Mouse (Mus musculus): ENCODE measurements at regions not wholly inside any gene's neighbourhood (a gene's known extent, or its start where the extent isn't known, plus 50 kb on each side); places are given as distances from the start of the nearest gene placed in this dataset.

DNA sequence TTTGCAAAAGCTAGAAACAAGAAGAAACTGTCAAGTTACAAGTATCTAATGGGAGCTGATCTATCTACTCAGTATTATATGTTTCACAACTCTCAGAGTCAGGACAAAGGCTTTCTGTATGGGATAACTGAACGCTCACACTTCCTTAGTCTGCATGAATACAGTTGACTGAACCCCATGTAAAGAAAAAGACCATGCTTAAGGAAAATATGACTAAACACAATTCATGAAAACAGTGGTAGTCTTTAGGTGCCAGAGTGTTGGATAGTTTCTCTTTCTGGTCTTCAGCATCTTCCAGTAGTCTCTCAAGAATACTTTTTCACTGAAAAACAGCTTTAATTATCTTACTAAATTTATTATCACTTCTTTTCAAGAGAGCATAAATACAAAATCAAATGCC, 78.7 kb upstream of the Klf6 start:
- H3K4me2 ChIP-seq (ENCODE audit: low read depth, low read length) = no peak overlapping the region
- H3K4me1 ChIP-seq (ENCODE audit: control insufficient read depth, low read depth, low read length) = no peaks in the 10 kb centered on the region
- whole genome bisulfite sequencing (ENCODE audit: insufficient replicate concordance) = 51% methylated on average over 1 of the region's 1 CpGs
- H3K27me3 ChIP-seq (ENCODE audit: control insufficient read depth, insufficient read depth, low read depth, low read length) = no peaks in the 10 kb centered on the region
- H3K27ac ChIP-seq (ENCODE audit: low read length) = no peak overlapping the region
- H3K36me3 ChIP-seq (ENCODE audit: control insufficient read depth, insufficient read depth) = no peaks in the 10 kb centered on the region
- H3K9me3 ChIP-seq (replicated peaks; ENCODE audit: control insufficient read depth, low read length) = no peaks in the 10 kb centered on the region
- ATAC-seq (ENCODE audit: low read depth) = no peak
- no peak overlapping the region for H3K4me3 ChIP-seq (ENCODE audit: low read depth, low read length)
- H3K9ac ChIP-seq (ENCODE audit: low read depth, low read length) = no peak overlapping the region

DNA sequence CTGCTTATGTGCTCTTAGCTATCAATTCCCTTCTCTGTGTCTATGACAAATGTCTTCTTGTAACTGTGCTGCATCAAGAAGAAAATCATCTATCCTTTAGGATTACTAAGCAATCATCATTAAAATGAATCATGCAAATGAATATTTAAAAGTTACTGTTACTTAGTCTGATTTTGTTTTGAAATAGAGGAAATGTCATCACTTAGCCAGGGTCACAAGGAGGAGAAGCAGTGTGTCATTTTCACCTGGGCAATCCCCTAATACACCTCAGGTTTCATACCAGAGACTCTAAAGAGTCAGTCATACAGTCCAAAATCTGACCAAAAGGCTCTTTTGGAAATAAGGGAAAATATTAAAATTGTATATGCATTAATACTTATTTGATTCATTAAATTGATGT, 74.2 kb upstream of the Klf6 start:
- no peak for ATAC-seq (ENCODE audit: low read depth)
- Histone ChIP-seq H3K4me2 (ENCODE audit: low read depth, low read length) (no peak overlapping the region), H3K4me1 (ENCODE audit: control insufficient read depth, low read depth, low read length) (no peaks in the 10 kb centered on the region), H3K27ac (ENCODE audit: low read length) (no peak overlapping the region), H3K9ac (ENCODE audit: low read depth, low read length) (no peak overlapping the region), H3K27me3 (ENCODE audit: control insufficient read depth, insufficient read depth, low read depth, low read length) (no peaks in the 10 kb centered on the region), H3K9me3 (replicated peaks; ENCODE audit: control insufficient read depth, low read length) (no peaks in the 10 kb centered on the region), H3K4me3 (ENCODE audit: low read depth, low read length) (no peak overlapping the region), H3K36me3 (ENCODE audit: control insufficient read depth, insufficient read depth) (no peaks in the 10 kb centered on the region)

DNA sequence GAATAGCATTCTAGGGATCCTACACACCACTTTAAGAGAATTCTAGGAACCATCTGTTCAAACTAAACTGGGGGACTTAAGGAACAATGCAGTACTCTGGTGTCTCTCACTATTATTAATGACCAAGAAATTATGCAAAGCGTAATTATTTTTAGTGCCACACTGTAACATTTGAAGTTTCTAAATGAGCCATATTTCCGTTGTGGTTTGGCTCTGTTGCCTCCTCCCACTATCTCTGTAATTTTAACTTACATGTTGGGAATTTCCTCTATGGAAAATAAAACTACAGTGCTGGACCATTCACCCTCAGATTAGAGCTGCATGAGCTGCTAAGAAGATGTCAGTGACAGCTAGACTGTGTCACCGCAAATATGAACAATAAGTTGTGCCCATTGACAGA, 72.0 kb upstream of the Klf6 start:
- H3K9ac ChIP-seq (ENCODE audit: low read depth, low read length) = no peak overlapping the region
- ATAC-seq (ENCODE audit: low read depth) = no peak
- H3K27ac ChIP-seq (ENCODE audit: low read length) = no peak overlapping the region
- H3K4me3 ChIP-seq (ENCODE audit: low read depth, low read length) = no peak overlapping the region
- no peaks in the 10 kb centered on the region for H3K4me1 ChIP-seq (ENCODE audit: control insufficient read depth, low read depth, low read length)
- no peaks in the 10 kb centered on the region for H3K27me3 ChIP-seq (ENCODE audit: control insufficient read depth, insufficient read depth, low read depth, low read length)
- H3K9me3 ChIP-seq (replicated peaks; ENCODE audit: control insufficient read depth, low read length) = no peaks in the 10 kb centered on the region
- H3K4me2 ChIP-seq (ENCODE audit: low read depth, low read length) = no peak overlapping the region
- H3K36me3 ChIP-seq (ENCODE audit: control insufficient read depth, insufficient read depth) = no peaks in the 10 kb centered on the region
- WGBS (ENCODE audit: insufficient replicate concordance) = 68% methylated on average over 3 of the region's 3 CpGs

GRCm38 (mm10) chr13:5802079-5802478, 59.2 kb upstream of the Klf6 start:
- no peaks in the 10 kb centered on the region for H3K9me3 ChIP-seq (replicated peaks; ENCODE audit: control insufficient read depth, low read length)
- WGBS (ENCODE audit: insufficient replicate concordance) = 27% methylated on average over 7 of the region's 7 CpGs
- no peak overlapping the region; the same call in 1 of the 2 replicates for H3K4me2 ChIP-seq (ENCODE audit: low read depth, low read length)
- no peaks in the 10 kb centered on the region for H3K36me3 ChIP-seq (ENCODE audit: control insufficient read depth, insufficient read depth)
- H3K4me1 ChIP-seq (ENCODE audit: control insufficient read depth, low read depth, low read length) = peaks cover 3% of the 10 kb centered on the region; the same call in 1 of the 2 replicates
- no peak overlapping the region for H3K9ac ChIP-seq (ENCODE audit: low read depth, low read length)
- no peak overlapping the region for H3K4me3 ChIP-seq (ENCODE audit: low read depth, low read length)
- ATAC-seq (ENCODE audit: low read depth) = 0 out of 2 replicates have a peak, but pooled peaks have one; percentile 7
- H3K27ac ChIP-seq (ENCODE audit: low read length) = peak overlapping the region; percentile 53
- H3K27me3 ChIP-seq (ENCODE audit: control insufficient read depth, insufficient read depth, low read depth, low read length) = no peaks in the 10 kb centered on the region

DNA sequence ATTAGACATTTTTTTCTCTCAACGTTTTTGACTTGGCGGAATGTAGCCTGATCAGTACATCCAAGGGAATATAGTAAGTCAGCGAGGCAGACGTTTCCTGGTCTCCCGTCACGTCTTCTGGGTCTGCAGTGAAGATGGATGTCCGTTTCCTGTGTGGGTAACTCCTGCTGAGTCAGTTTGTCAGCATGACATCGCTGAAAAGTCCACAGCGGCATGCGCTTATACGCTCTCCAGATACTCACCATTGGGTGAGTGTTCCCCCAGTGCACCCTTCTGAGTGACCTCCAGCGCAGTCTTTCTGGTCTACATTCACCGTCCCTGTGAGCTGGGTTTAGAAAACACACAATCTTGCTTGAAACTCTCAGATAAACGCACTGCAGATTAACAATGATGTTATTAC, 58.5 kb upstream of the Klf6 start:
- H3K4me2 ChIP-seq (ENCODE audit: low read depth, low read length) = peak overlapping the region; percentile 44; the same call in 1 of the 2 replicates
- no peak overlapping the region for H3K4me3 ChIP-seq (ENCODE audit: low read depth, low read length)
- H3K36me3 ChIP-seq (ENCODE audit: control insufficient read depth, insufficient read depth) = no peaks in the 10 kb centered on the region
- ATAC-seq (ENCODE audit: low read depth) = peak; percentile 17; the same call in 1 of the 2 replicates
- peak overlapping the region; percentile 79 for H3K27ac ChIP-seq (ENCODE audit: low read length)
- H3K9ac ChIP-seq (ENCODE audit: low read depth, low read length) = no peak overlapping the region
- 16% methylated on average over 14 of the region's 14 CpGs for WGBS (ENCODE audit: insufficient replicate concordance)
- H3K27me3 ChIP-seq (ENCODE audit: control insufficient read depth, insufficient read depth, low read depth, low read length) = no peaks in the 10 kb centered on the region
- H3K9me3 ChIP-seq (replicated peaks; ENCODE audit: control insufficient read depth, low read length) = no peaks in the 10 kb centered on the region
- peaks cover 3% of the 10 kb centered on the region; the same call in 1 of the 2 replicates for H3K4me1 ChIP-seq (ENCODE audit: control insufficient read depth, low read depth, low read length)

DNA sequence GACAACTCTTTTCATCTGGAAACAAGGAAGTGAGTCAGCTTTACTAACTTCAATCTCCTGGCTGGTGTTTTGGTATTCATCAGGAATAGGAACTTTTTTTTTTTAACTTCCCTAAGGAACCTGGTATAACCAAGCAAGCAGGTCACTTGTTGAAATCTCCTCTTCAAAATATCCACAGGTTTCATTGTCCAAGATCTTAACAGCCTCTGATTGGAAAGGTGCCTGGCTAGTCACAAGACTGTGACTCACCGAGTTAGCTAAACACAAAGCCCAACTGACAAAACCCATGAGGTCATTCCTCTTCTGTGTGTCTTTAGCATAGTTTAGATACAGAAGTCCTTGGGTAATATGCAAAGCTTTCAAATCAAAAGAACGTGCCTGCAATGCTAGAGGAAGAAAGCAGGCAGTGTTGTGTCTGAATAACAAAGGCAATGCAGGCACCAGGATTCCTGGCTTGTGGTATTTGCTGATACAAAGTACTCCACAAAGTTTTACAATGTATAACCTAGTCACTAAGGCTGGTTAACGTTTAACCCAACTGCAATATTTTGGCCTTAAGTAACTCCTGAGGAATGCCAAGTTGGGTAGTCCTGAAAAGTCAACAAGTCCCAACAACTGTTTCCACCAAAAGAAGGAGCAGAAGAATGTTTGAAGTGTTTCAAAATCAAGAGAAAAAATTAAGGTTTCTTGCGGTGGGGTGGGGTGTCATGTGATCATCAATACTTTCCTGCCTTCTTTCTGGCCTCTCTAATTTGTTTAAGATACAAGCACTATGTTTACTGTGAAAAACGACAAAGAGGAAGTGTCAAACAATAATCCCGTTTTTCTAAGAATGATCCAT, 57.5 kb upstream of the Klf6 start:
- Histone ChIP-seq H3K9ac (ENCODE audit: low read depth, low read length) (no peak overlapping the region), H3K36me3 (ENCODE audit: control insufficient read depth, insufficient read depth) (no peaks in the 10 kb centered on the region), H3K4me1 (ENCODE audit: control insufficient read depth, low read depth, low read length) (peaks cover 3% of the 10 kb centered on the region; the same call in 1 of the 2 replicates), H3K9me3 (replicated peaks; ENCODE audit: control insufficient read depth, low read length) (no peaks in the 10 kb centered on the region), H3K27me3 (ENCODE audit: control insufficient read depth, insufficient read depth, low read depth, low read length) (no peaks in the 10 kb centered on the region), H3K4me2 (ENCODE audit: low read depth, low read length) (peak overlapping the region; percentile 44; the same call in 1 of the 2 replicates), H3K4me3 (ENCODE audit: low read depth, low read length) (no peak overlapping the region), H3K27ac (ENCODE audit: low read length) (peak overlapping the region; percentile 79)
- ATAC-seq (ENCODE audit: low read depth) = peak; percentile 75
- 6% methylated on average over 6 of the region's 6 CpGs for WGBS (ENCODE audit: insufficient replicate concordance)

- Histone ChIP-seq H3K4me2 (ENCODE audit: low read depth, low read length) (peak overlapping the region; percentile 44; the same call in 1 of the 2 replicates), H3K9me3 (replicated peaks; ENCODE audit: control insufficient read depth, low read length) (no peaks in the 10 kb centered on the region), H3K4me3 (ENCODE audit: low read depth, low read length) (no peak overlapping the region), H3K4me1 (ENCODE audit: control insufficient read depth, low read depth, low read length) (peaks cover 3% of the 10 kb centered on the region; the same call in 1 of the 2 replicates), H3K27ac (ENCODE audit: low read length) (peak overlapping the region; percentile 79), H3K9ac (ENCODE audit: low read depth, low read length) (no peak overlapping the region), H3K27me3 (ENCODE audit: control insufficient read depth, insufficient read depth, low read depth, low read length) (no peaks in the 10 kb centered on the region), H3K36me3 (ENCODE audit: control insufficient read depth, insufficient read depth) (no peaks in the 10 kb centered on the region)
- WGBS (ENCODE audit: insufficient replicate concordance) = 9% methylated on average over 7 of the region's 7 CpGs
- peak; percentile 41; the same call in 1 of the 2 replicates for ATAC-seq (ENCODE audit: low read depth)
Measured at GRCm38 (mm10) chr13:5804381-5804941, 56.8 kb upstream of the Klf6 start.

- 55% methylated on average over 2 of the region's 2 CpGs for WGBS (ENCODE audit: insufficient replicate concordance)
- no peak overlapping the region for H3K4me3 ChIP-seq (ENCODE audit: low read depth, low read length)
- ATAC-seq (ENCODE audit: low read depth) = no peak
- H3K27ac ChIP-seq (ENCODE audit: low read length) = no peak overlapping the region
- H3K27me3 ChIP-seq (ENCODE audit: control insufficient read depth, insufficient read depth, low read depth, low read length) = no peaks in the 10 kb centered on the region
- no peak overlapping the region for H3K4me2 ChIP-seq (ENCODE audit: low read depth, low read length)
- no peak overlapping the region for H3K9ac ChIP-seq (ENCODE audit: low read depth, low read length)
- no peaks in the 10 kb centered on the region for H3K36me3 ChIP-seq (ENCODE audit: control insufficient read depth, insufficient read depth)
- no peaks in the 10 kb centered on the region; the same call in 1 of the 2 replicates for H3K4me1 ChIP-seq (ENCODE audit: control insufficient read depth, low read depth, low read length)
- H3K9me3 ChIP-seq (replicated peaks; ENCODE audit: control insufficient read depth, low read length) = no peaks in the 10 kb centered on the region
Measured at GRCm38 (mm10) chr13:5808380-5808779, 52.9 kb upstream of the Klf6 start.

Data from liver, embryonic 16.5 days (tissue).